Mouse (Mus musculus) E14TG2a.4 (cell line): ENCODE results near the gene Cd4.

Experiments used
- H3K27me3 ChIP-seq: 2 replicates; pipeline ENCODE4 v1.6.1; 2014; ENCODE audit warnings: low read length, control low read depth; ENCODE audit not compliant: insufficient read depth
- H3K36me3 ChIP-seq: 2 replicates; pipeline ENCODE4 v1.6.1; 2014; ENCODE audit warnings: low read length, control low read depth; ENCODE audit not compliant: insufficient read depth
- H3K4me1 ChIP-seq: replicated peaks from 2 replicates; pipeline ENCODE4 v1.6.1; 2014; ENCODE audit warnings: low read depth, low read length, control low read depth
- H3K4me3 ChIP-seq: replicated peaks from 2 replicates; pipeline ENCODE4 v1.5.1; 2014; ENCODE audit warnings: mild to moderate bottlenecking, low read length
- H3K9me3 ChIP-seq: 2 replicates; pipeline ENCODE4 v1.6.1; 2014; ENCODE audit warnings: low read length, control low read depth
- CTCF ChIP-seq: conservative IDR thresholded peaks from 2 replicates; pipeline ENCODE4 v1.5.1; 2014; ENCODE audit warnings: low read length
- NANOG ChIP-seq: IDR thresholded peaks from 2 replicates; pipeline ENCODE4 v1.6.1; 2014; ENCODE audit warnings: borderline replicate concordance, low read length, mixed read lengths
- POU5F1 ChIP-seq: IDR thresholded peaks from 2 replicates; pipeline ENCODE4 v1.6.1; 2014; ENCODE audit warnings: low read length, borderline replicate concordance

The Cd4 gene

GRCm38 (mm10) chr6:124930231-124930630, 42.2 kb upstream of the Cd4 start:
- TF ChIP-seq CTCF, result no peak
- no peak for TF ChIP-seq POU5F1
- TF ChIP-seq NANOG, result no peak
- Histone ChIP-seq H3K4me1 (peaks cover 62% of the 10 kb centered on the region), H3K36me3 (peaks cover 29% of the 10 kb centered on the region), H3K4me3 (peak overlapping the region; percentile 69), H3K9me3 (no peaks in the 10 kb centered on the region), H3K27me3 (no peaks in the 10 kb centered on the region)

GRCm38 (mm10) chr6:124925941-124926340, 37.9 kb upstream of the Cd4 start:
- Histone ChIP-seq H3K9me3 (no peaks in the 10 kb centered on the region), H3K4me1 (peaks cover 58% of the 10 kb centered on the region), H3K36me3 (no peaks in the 10 kb centered on the region)

GRCm38 (mm10) chr6:124925173-124925793, 37.3 kb upstream of the Cd4 start:
- peaks cover 61% of the 10 kb centered on the region for H3K4me1 ChIP-seq
- TF ChIP-seq POU5F1 (no peak), CTCF (no peak), NANOG (no peak)
- H3K36me3 ChIP-seq, result no peaks in the 10 kb centered on the region
- H3K9me3 ChIP-seq, result no peaks in the 10 kb centered on the region
- peak overlapping the region; percentile 3; the same call in 1 of the 2 replicates for H3K4me3 ChIP-seq
- no peaks in the 10 kb centered on the region for H3K27me3 ChIP-seq

More at GRCm38 (mm10) chr6:124925941-124926340, 37.9 kb upstream of the Cd4 start:
- TF ChIP-seq CTCF (no peak), NANOG (no peak), POU5F1 (no peak)
- H3K4me3 ChIP-seq, result peak overlapping the region; percentile 3; the same call in 1 of the 2 replicates
- H3K27me3 ChIP-seq, result no peaks in the 10 kb centered on the region

GRCm38 (mm10) chr6:124921539-124921938, 33.5 kb upstream of the Cd4 start:
- TF ChIP-seq CTCF (no peak), POU5F1 (no peak), NANOG (no peak)

GRCm38 (mm10) chr6:124920318-124921085, 32.5 kb upstream of the Cd4 start:
- Histone ChIP-seq H3K27me3 (no peaks in the 10 kb centered on the region), H3K4me1 (peaks cover 69% of the 10 kb centered on the region), H3K4me3 (peak overlapping the region; percentile 71), H3K36me3 (peaks cover 7% of the 10 kb centered on the region; the same call in 1 of the 2 replicates), H3K9me3 (no peaks in the 10 kb centered on the region)
- TF ChIP-seq POU5F1 (no peak), CTCF (no peak), NANOG (no peak)

More at GRCm38 (mm10) chr6:124921539-124921938, 33.5 kb upstream of the Cd4 start:
- Histone ChIP-seq H3K36me3 (no peaks in the 10 kb centered on the region), H3K4me3 (no peak overlapping the region), H3K4me1 (peaks cover 69% of the 10 kb centered on the region), H3K9me3 (no peaks in the 10 kb centered on the region), H3K27me3 (no peaks in the 10 kb centered on the region)

GRCm38 (mm10) chr6:124919695-124920317, 31.8 kb upstream of the Cd4 start, which contains the start of gene Ptms:
Gene Ptms (minus strand): TSS chr6:124920103.
- H3K9me3 ChIP-seq, result no peaks in the 10 kb centered on the region
- H3K36me3 ChIP-seq, result peaks cover 12% of the 10 kb centered on the region
- peak within 1 kb of the TSS; percentile 88 for H3K4me3 ChIP-seq
- H3K27me3 ChIP-seq, result no peaks in the 10 kb centered on the region
- TF ChIP-seq NANOG, result 0 out of 2 replicates have a peak, but pooled peaks have one; percentile 3
- no peak for TF ChIP-seq POU5F1
- peaks cover 69% of the 10 kb centered on the region for H3K4me1 ChIP-seq

- H3K27me3 ChIP-seq, result no peaks in the 10 kb centered on the region
- H3K9me3 ChIP-seq, result no peaks in the 10 kb centered on the region
- peaks cover 71% of the 10 kb centered on the region for H3K4me1 ChIP-seq
- peaks cover 19% of the 10 kb centered on the region for H3K36me3 ChIP-seq
- H3K4me3 ChIP-seq, result peak overlapping the region; percentile 88
- TF ChIP-seq NANOG (no peak), POU5F1 (no peak), CTCF (no peak)
Observed at GRCm38 (mm10) chr6:124918890-124919627, 31.0 kb upstream of the Cd4 start.
